Mouse (Mus musculus): Measurements from ENCODE around the gene Tubb5.

DNA sequence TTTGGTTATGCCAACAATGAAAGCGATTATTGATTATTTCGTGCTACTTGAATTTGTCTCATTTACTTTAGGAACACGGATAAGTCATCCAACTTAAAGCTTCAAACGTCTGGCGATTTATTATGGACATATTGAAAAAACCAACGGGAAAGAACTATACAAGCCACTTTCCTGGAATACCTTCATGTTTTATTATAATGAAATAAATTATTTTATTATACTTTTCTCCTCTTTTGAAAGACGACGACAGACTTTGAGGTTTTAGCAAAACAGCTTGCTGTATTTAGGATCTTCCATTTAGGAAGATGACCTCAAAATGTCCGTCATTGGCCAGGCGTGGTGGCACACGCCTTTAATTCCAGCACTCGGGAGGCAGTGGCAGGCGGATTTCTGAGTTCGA is 2.5 kb upstream of the Tubb5 start:
- TF ChIP-seq EP300 (IDR thresholded peaks at IDR 0.05; ENCODE audit: low read depth): no peak
- no peak for TF ChIP-seq CTCF (IDR thresholded peaks at IDR 0.05; ENCODE audit: low read depth)

All from liver, postnatal 0 days (tissue).